Mouse (Mus musculus) myocyte (in vitro differentiated cells): ENCODE measurements at regions not wholly inside any gene's neighbourhood (a gene's known extent, or its start where the extent isn't known, plus 50 kb on each side); places are given as distances from the start of the nearest gene placed in this dataset.

Source experiments
- H3K27me3 ChIP-seq: one replicate; pipeline ENCODE4 v1.6.1; 2011; ENCODE audit not compliant: control insufficient read depth, insufficient read depth, insufficient read length
- H3K36me3 ChIP-seq: one replicate; pipeline ENCODE4 v1.6.1; 2011; ENCODE audit not compliant: control insufficient read depth, insufficient read depth
- H3K4me2 ChIP-seq: one replicate; pipeline ENCODE4 v1.6.1; 2011; ENCODE audit warnings: low read depth, control low read depth
- H3K4me3 ChIP-seq: one replicate; pipeline ENCODE4 v1.5.1; 2011; ENCODE audit warnings: mild to moderate bottlenecking, control low read depth, moderate library complexity
- H3K79me2 ChIP-seq: one replicate; pipeline ENCODE4 v1.6.1; 2011; ENCODE audit not compliant: control insufficient read depth, insufficient read depth
- H3ac ChIP-seq: one replicate; pipeline ENCODE4 v1.6.1; 2011; ENCODE audit not compliant: control insufficient read depth, insufficient read length
- CEBPB ChIP-seq: IDR thresholded peaks from 2 replicates; pipeline ENCODE4 v1.6.1; 2011; ENCODE audit warnings: mild to moderate bottlenecking, moderate library complexity; ENCODE audit not compliant: poor library complexity, insufficient read depth, severe bottlenecking
- E2F4 ChIP-seq: IDR thresholded peaks from one replicate; pipeline ENCODE4 v1.6.1; 2011; ENCODE audit warnings: mild to moderate bottlenecking, control low read depth, moderate library complexity; ENCODE audit not compliant: insufficient read depth
- MAX ChIP-seq: IDR thresholded peaks from one replicate; pipeline ENCODE4 v1.6.1; 2011; ENCODE audit warnings: low read depth, mild to moderate bottlenecking, control low read depth
- MYOD1 ChIP-seq, 3 experiments: IDR thresholded peaks; one replicate each; pipeline ENCODE4 v1.6.1; 2011; ENCODE audit warnings: control low read depth in 2 of 3, low read depth in 2 of 3, mild to moderate bottlenecking in 2 of 3, moderate library complexity in 1 of 3; ENCODE audit not compliant: insufficient read length in 2 of 3, control insufficient read depth in 1 of 3
- MYOG ChIP-seq, 3 experiments: IDR thresholded peaks; one replicate each; pipeline ENCODE4 v1.6.1; 2011; ENCODE audit warnings: control low read depth in 2 of 3, low read depth in 2 of 3, mild to moderate bottlenecking in 2 of 3; ENCODE audit not compliant: insufficient read length in 2 of 3, control insufficient read depth in 1 of 3, insufficient read depth in 1 of 3
- POLR2A ChIP-seq: IDR thresholded peaks from one replicate; pipeline ENCODE4 v1.6.1; 2011; ENCODE audit warnings: low read depth, mild to moderate bottlenecking, control low read depth, moderate library complexity; ENCODE audit not compliant: insufficient read length
- POLR2AphosphoS2 ChIP-seq: IDR thresholded peaks from one replicate; pipeline ENCODE4 v1.6.1; 2011; ENCODE audit warnings: low read depth, control low read depth; ENCODE audit not compliant: insufficient read length
- REST ChIP-seq: IDR thresholded peaks from one replicate; pipeline ENCODE4 v1.6.1; 2011; ENCODE audit warnings: mild to moderate bottlenecking, control low read depth, moderate library complexity; ENCODE audit not compliant: insufficient read depth, insufficient read length
- SRF ChIP-seq: IDR thresholded peaks from one replicate; pipeline ENCODE4 v1.6.1; 2011; ENCODE audit warnings: low read depth; ENCODE audit not compliant: control insufficient read depth, insufficient read length
- TCF12 ChIP-seq: IDR thresholded peaks from one replicate; pipeline ENCODE4 v1.6.1; 2011; ENCODE audit warnings: mild to moderate bottlenecking, control low read depth; ENCODE audit not compliant: poor library complexity, insufficient read depth, severe bottlenecking
- TCF3 ChIP-seq: IDR thresholded peaks from one replicate; pipeline ENCODE4 v1.6.1; 2011; ENCODE audit warnings: low read depth, control low read depth; ENCODE audit not compliant: insufficient read length
- USF1 ChIP-seq: IDR thresholded peaks from one replicate; pipeline ENCODE4 v1.6.1; 2011; ENCODE audit warnings: low read depth, mild to moderate bottlenecking, control low read depth, moderate library complexity

GRCm38 (mm10) chr11:48657851-48658250 lies 142.3 kb upstream of the Rack1 start:
- no peaks in the 10 kb centered on the region for H3K79me2 ChIP-seq
- TF ChIP-seq POLR2AphosphoS2 = no peak
- TF ChIP-seq USF1 = no peak
- TF ChIP-seq MYOD1 (IDR thresholded peaks at IDR 0.05; ENCODE audit: control insufficient read depth in 1 of 3, insufficient read length in 2 of 3, low read depth in 2 of 3) = no peak
- no peak for TF ChIP-seq MAX
- TF ChIP-seq REST = no peak
- TF ChIP-seq MYOG (IDR thresholded peaks at IDR 0.05; ENCODE audit: control insufficient read depth in 1 of 3, insufficient read depth in 1 of 3, insufficient read length in 2 of 3, low read depth in 2 of 3) = no peak
- TF ChIP-seq SRF = no peak
- TF ChIP-seq POLR2A = no peak
- TF ChIP-seq TCF3 = no peak
- no peak for TF ChIP-seq CEBPB
- no peak for TF ChIP-seq E2F4
- no peak for TF ChIP-seq TCF12
- H3K4me3 ChIP-seq = no peak overlapping the region
- no peaks in the 10 kb centered on the region for H3K27me3 ChIP-seq
- no peaks in the 10 kb centered on the region for H3K36me3 ChIP-seq
- H3ac ChIP-seq = no peak overlapping the region
- H3K4me2 ChIP-seq = no peak overlapping the region

DNA sequence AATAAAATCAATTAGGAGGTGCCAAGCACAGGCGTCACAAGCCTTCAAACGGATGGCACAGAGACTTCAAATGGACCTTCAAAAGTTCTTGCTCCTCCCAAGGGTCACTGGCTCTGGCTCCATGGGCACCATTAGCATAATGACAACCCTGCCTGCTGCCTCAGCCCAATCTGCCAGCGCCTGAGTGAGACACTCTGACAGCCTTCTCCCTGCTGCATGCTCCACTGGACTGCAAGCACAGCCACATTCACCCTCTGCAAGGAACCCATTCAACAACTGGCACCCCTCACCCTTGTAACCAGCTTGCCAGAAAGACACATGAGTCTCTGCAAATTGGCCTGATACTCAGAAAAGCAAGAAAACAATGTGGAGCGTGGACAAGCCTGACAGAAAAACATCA lies 138.5 kb upstream of the Rack1 start:
- no peak overlapping the region for H3K4me2 ChIP-seq
- TF ChIP-seq MYOD1 (IDR thresholded peaks at IDR 0.05; ENCODE audit: control insufficient read depth in 1 of 3, insufficient read length in 2 of 3, low read depth in 2 of 3) (no peak), MYOG (IDR thresholded peaks at IDR 0.05; ENCODE audit: control insufficient read depth in 1 of 3, insufficient read depth in 1 of 3, insufficient read length in 2 of 3, low read depth in 2 of 3) (no peak), POLR2A (no peak), TCF12 (no peak), SRF (no peak), CEBPB (no peak), E2F4 (no peak), MAX (no peak), POLR2AphosphoS2 (no peak), TCF3 (no peak), REST (no peak), USF1 (no peak)
- no peaks in the 10 kb centered on the region for H3K36me3 ChIP-seq
- H3ac ChIP-seq = no peak overlapping the region
- no peaks in the 10 kb centered on the region for H3K79me2 ChIP-seq
- H3K27me3 ChIP-seq = no peaks in the 10 kb centered on the region
- no peak overlapping the region for H3K4me3 ChIP-seq

- H3K4me2 ChIP-seq = no peak overlapping the region
- H3ac ChIP-seq = no peak overlapping the region
- no peaks in the 10 kb centered on the region for H3K79me2 ChIP-seq
- H3K36me3 ChIP-seq = no peaks in the 10 kb centered on the region
- no peaks in the 10 kb centered on the region for H3K27me3 ChIP-seq
- no peak for TF ChIP-seq SRF
- TF ChIP-seq CEBPB = no peak
- no peak overlapping the region for H3K4me3 ChIP-seq
Measured at GRCm38 (mm10) chr11:48684781-48685314, 115.3 kb upstream of the Rack1 start.

DNA sequence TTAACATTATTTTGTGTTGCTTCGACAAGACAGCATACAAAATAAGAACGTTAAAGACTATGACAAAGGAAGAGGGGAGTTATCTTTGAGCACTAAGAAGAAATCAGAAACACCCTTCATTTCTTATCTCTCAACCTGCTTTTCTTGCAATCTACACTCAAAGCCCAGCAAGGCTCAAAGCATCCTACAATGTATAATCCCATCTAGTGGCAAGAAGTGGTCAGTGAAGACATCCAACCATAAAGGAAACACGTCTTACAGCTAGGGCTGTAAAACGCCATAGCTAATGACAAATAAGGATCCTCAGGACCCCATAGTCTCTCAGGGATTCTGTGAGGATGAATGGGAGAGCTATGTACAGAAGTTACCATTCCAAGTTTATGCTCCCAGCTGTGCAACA lies 110.1 kb upstream of the Rack1 start:
- H3K27me3 ChIP-seq = no peaks in the 10 kb centered on the region
- H3K4me3 ChIP-seq = no peak overlapping the region
- H3K36me3 ChIP-seq = no peaks in the 10 kb centered on the region
- no peak overlapping the region for H3K4me2 ChIP-seq
- H3ac ChIP-seq = no peak overlapping the region
- TF ChIP-seq MAX = no peak
- H3K79me2 ChIP-seq = no peaks in the 10 kb centered on the region

- Histone ChIP-seq H3ac (no peak overlapping the region), H3K36me3 (no peaks in the 10 kb centered on the region), H3K79me2 (no peaks in the 10 kb centered on the region), H3K27me3 (no peaks in the 10 kb centered on the region), H3K4me3 (no peak overlapping the region), H3K4me2 (no peak overlapping the region)
- TF ChIP-seq MYOD1 (IDR thresholded peaks at IDR 0.05; ENCODE audit: control insufficient read depth in 1 of 3, insufficient read length in 2 of 3, low read depth in 2 of 3) (no peak), CEBPB (no peak), TCF12 (no peak), REST (peak; percentile 61), E2F4 (no peak)
Measured at GRCm38 (mm10) chr11:48696352-48696751, 103.8 kb upstream of the Rack1 start.

DNA sequence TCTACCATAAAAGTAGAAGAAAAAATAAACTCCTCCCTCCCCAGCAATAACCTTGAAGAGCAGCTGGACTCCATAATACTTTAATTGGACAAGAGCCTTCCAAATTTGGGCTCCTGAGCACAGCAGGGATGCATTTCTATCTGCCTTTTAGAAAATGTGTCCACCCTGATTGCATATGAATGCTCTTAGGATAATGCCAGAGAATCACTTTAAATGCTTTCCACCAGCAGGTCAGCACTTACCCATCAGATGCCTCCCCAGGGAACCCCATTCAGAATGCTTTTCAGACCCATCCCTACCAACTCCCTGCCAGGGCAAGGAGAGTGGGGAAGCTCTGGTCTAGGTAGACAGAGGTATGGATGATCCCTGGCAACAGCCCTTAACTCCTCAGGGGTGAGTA lies 102.9 kb upstream of the Rack1 start:
- H3K36me3 ChIP-seq = no peaks in the 10 kb centered on the region
- TF ChIP-seq POLR2AphosphoS2 = no peak
- no peak for TF ChIP-seq MAX
- TF ChIP-seq TCF12 = no peak
- no peak for TF ChIP-seq MYOD1 (IDR thresholded peaks at IDR 0.05; ENCODE audit: control insufficient read depth in 1 of 3, insufficient read length in 2 of 3, low read depth in 2 of 3)
- no peak for TF ChIP-seq MYOG (IDR thresholded peaks at IDR 0.05; ENCODE audit: control insufficient read depth in 1 of 3, insufficient read depth in 1 of 3, insufficient read length in 2 of 3, low read depth in 2 of 3)
- TF ChIP-seq TCF3 = no peak
- TF ChIP-seq E2F4 = no peak
- no peak for TF ChIP-seq POLR2A
- TF ChIP-seq CEBPB = no peak
- no peak overlapping the region for H3K4me2 ChIP-seq
- H3K79me2 ChIP-seq = no peaks in the 10 kb centered on the region
- no peaks in the 10 kb centered on the region for H3K27me3 ChIP-seq
- no peak overlapping the region for H3K4me3 ChIP-seq
- no peak overlapping the region for H3ac ChIP-seq
